Mouse (Mus musculus): ENCODE measurements at regions not wholly inside any gene's neighbourhood (a gene's known extent, or its start where the extent isn't known, plus 50 kb on each side); places are given as distances from the start of the nearest gene placed in this dataset.
A peak's percentile ranks its signal among the peaks of the same experiment; 100 is the strongest.

DNA sequence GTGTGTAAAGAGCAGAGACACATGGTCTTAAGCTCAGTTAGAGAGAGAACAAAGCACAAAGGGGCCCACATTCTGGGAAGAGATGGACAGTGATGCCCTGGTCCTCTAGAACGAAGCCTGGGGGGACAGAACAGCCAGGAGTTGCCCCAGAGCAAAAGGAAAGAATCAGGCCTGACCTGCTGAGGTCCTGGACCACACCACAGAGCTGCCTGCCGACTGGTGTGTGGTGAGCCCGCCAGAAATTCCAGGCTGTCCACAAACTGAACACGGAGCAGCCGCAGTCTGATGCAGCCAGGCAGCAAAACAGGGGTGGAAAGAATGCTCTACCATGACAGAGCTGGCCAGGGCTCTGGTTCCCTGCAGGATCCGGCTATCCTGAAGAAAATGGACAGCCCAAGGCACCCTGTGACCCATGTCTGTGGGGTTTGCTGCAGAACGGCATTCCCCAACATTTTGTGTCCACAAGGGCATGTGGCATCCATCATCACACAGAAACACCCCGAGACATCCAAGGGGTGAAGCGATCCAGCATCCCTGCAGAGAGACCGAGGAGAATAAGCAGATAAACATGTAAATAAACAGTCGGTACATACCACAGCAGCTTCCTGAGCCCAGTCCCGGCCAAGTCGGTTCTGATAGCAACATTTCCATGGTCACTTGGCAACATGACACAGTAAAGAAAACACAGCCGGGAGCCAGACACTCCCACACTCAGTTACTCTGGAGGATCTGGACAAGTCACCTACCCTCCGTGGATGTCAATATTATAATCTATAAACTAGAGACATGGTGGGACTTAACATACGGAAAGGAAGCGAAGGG, 65.3 kb upstream of the Pomp start:
- 83% methylated on average over 17 of the region's 17 CpGs for WGBS
- H3K4me1 ChIP-seq = no peaks in the 10 kb centered on the region
- H3K4me3 ChIP-seq = no peak overlapping the region
- H3K27me3 ChIP-seq (ENCODE audit: low read depth, poor library complexity, severe bottlenecking) = no peaks in the 10 kb centered on the region
- no peak overlapping the region for H3K27ac ChIP-seq (replicated peaks)
- H3K9me3 ChIP-seq (replicated peaks) = peaks cover 3% of the 10 kb centered on the region; the same call in 1 of the 2 replicates
- no peak for DNase-seq (ENCODE audit: low spot score)
- no peaks in the 10 kb centered on the region for H3K36me3 ChIP-seq

DNA sequence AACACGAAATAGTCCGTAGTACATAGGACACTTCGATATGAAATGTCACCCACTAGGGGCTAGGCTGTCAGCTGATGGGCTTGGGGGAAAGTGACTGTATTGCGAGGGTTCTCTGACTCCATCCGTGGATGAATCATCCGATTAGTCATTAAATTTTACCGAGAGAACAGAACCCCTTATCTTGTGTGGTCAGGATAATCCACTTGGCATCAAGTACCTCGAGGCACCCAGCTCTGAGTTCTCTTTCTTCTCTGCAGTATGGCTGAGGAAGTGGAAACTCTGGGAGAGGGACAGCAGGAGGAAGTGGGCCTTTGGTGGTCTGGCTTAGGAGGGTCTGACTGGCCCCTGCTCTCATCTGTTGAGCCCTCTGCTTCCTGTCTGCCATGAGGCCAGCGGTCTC, 67.2 kb upstream of the Pomp start:
- Histone ChIP-seq H3K4me3 (no peak overlapping the region), H3K27me3 (ENCODE audit: low read depth, poor library complexity, severe bottlenecking) (no peaks in the 10 kb centered on the region), H3K27ac (replicated peaks) (no peak overlapping the region), H3K36me3 (no peaks in the 10 kb centered on the region), H3K4me1 (no peaks in the 10 kb centered on the region), H3K9me3 (replicated peaks) (peaks cover under 1% of the 10 kb centered on the region; the same call in 1 of the 2 replicates)
- DNase-seq (ENCODE audit: low spot score) = no peak
- WGBS = 84% methylated on average over 9 of the region's 9 CpGs

DNA sequence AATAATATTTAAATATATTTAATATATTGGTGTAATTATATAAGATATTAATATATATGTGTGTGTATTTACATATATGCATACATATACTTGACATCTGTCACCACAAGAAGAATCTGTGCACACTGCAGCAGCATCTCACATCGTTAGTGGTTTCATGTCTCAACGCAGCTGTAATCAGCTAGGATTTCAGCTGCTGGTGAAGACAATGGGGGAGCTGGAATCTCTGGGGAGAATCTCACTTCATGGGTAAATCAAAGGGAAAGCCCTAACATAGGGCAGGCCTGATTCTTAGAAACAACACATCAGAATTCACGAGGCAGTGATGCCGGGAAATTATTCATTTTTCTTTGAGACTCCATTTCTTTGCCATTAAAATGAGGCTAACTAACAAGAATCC, 66.8 kb upstream of the Flt1 start:
- H3K9me3 ChIP-seq (replicated peaks) = no peaks in the 10 kb centered on the region; the same call in 1 of the 2 replicates

DNA sequence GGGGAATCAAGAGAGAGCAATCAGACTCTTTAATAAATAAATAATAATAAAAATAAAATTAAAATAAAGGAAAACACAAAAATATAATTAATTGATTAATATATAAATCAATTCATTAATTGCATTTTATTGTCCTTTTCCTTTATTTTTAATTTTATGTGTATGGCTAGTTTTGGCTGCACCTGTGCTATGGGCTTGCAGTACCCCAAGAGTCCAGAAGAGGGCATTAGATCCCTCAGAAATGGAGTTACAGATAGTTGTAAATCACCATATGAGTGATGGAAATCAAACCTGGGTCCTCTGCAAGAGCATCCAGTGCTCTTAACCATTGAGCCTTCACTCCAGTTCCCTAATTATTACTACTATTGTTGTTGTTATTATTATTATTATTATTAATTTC, 65.3 kb upstream of the Flt1 start:
- Histone ChIP-seq H3K9me3 (replicated peaks) (no peaks in the 10 kb centered on the region), H3K4me3 (no peak overlapping the region), H3K27me3 (ENCODE audit: low read depth, poor library complexity, severe bottlenecking) (no peaks in the 10 kb centered on the region), H3K27ac (replicated peaks) (no peak overlapping the region), H3K36me3 (no peaks in the 10 kb centered on the region), H3K4me1 (no peaks in the 10 kb centered on the region)
- no peak for DNase-seq (ENCODE audit: low spot score)

More for the DNA sequence above, 66.8 kb upstream of the Flt1 start:
- Histone ChIP-seq H3K27me3 (ENCODE audit: low read depth, poor library complexity, severe bottlenecking) (no peaks in the 10 kb centered on the region), H3K4me1 (no peaks in the 10 kb centered on the region), H3K27ac (replicated peaks) (no peak overlapping the region), H3K4me3 (no peak overlapping the region), H3K36me3 (no peaks in the 10 kb centered on the region)
- no peak for DNase-seq (ENCODE audit: low spot score)
- WGBS = 84% methylated on average over 4 of the region's 4 CpGs

DNA sequence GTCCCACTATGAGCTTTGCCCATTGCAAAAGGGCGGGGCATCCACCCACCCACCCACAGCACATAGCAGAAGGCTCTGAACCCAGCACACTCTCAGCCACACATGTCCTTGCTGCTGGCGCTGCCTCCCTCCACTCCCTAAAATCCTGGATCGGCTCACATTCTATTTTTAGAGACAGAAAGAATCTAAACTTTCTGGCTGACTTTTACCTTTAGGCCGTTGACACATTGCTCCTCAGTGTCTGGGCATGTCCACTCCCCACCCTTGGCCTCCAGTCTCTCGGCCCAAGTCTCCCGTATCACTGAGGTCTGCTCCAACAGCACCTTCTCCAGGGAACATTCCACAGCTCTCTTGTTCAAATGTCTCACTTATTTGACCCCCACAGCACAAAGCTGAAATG, 62.7 kb upstream of the Flt1 start:
- Histone ChIP-seq H3K4me1 (no peaks in the 10 kb centered on the region), H3K36me3 (no peaks in the 10 kb centered on the region), H3K27me3 (ENCODE audit: low read depth, poor library complexity, severe bottlenecking) (no peaks in the 10 kb centered on the region), H3K4me3 (no peak overlapping the region), H3K27ac (replicated peaks) (no peak overlapping the region), H3K9me3 (replicated peaks) (peaks cover 6% of the 10 kb centered on the region; the same call in 1 of the 2 replicates)
- 91% methylated on average over 6 of the region's 6 CpGs for WGBS
- DNase-seq (ENCODE audit: low spot score) = no peak

DNA sequence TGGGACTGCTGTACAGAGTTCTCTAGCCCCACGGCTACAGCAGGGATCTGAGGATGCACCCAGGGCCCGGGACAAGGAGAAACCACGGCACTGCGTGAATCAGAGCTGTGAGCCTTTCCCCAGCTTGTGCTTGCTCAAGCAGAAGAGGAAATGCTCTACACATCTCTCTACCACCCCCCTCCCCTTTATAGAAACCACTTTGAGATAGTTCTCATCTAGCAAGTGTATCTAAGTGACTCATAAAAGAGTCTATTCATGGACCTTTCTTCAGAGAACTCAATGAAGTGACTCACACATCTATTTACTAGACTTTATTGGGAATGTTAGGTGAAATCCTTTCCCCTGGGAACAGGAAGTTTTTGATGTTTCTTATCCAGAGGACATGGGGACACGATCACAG, 61.0 kb upstream of the Flt1 start:
- 80% methylated on average over 5 of the region's 5 CpGs for WGBS
- Histone ChIP-seq H3K27ac (replicated peaks) (no peak overlapping the region), H3K27me3 (ENCODE audit: low read depth, poor library complexity, severe bottlenecking) (no peaks in the 10 kb centered on the region), H3K36me3 (no peaks in the 10 kb centered on the region), H3K4me3 (no peak overlapping the region), H3K4me1 (peaks cover 15% of the 10 kb centered on the region), H3K9me3 (replicated peaks) (peaks cover 6% of the 10 kb centered on the region; the same call in 1 of the 2 replicates)
- DNase-seq (ENCODE audit: low spot score) = no peak

DNA sequence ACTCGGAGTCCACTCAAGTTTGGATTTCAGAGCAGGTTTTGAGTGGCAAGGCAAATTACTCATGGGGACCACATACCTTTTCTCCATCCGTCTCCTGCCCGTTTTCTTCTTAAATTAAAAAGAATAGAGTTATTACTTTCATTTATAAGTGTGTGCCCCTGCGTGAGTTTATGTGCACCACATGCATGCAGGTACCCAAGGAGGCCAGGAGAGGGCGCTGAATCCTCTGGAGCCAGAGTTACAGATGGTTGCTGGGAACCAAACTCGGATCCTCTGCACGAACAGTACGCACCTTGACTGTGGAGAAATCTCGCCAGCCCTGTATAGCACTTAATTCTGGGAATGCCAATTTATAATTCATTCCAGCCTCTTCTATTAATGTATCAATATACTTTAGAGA, 58.3 kb upstream of the Flt1 start:
- Histone ChIP-seq H3K27ac (replicated peaks) (no peak overlapping the region), H3K27me3 (ENCODE audit: low read depth, poor library complexity, severe bottlenecking) (no peaks in the 10 kb centered on the region), H3K36me3 (no peaks in the 10 kb centered on the region), H3K9me3 (replicated peaks) (peaks cover 6% of the 10 kb centered on the region; the same call in 1 of the 2 replicates), H3K4me3 (no peak overlapping the region), H3K4me1 (peaks cover 15% of the 10 kb centered on the region)
- DNase-seq (ENCODE audit: low spot score) = no peak
- WGBS = 90% methylated on average over 9 of the region's 9 CpGs

DNA sequence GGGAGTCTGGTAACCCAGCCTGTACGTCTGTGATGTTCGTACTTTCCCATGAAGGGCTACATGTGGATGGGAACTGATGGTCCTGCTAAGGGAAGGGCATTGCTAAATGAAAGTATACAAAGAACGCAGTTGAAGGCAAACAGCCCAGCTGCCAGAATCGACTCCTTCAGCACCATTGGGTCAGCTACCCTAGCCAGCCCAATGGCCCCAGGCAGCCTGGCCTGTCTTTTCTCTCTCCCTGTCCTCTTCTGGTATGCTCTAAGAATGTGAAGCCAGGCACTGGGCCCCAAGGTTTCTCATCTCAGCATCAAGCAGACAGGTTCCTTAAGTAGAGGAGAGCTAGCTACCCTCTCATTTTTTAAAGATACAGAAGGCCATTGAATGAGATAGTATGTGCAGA, 57.7 kb upstream of the Flt1 start:
- DNase-seq (ENCODE audit: low spot score) = no peak
- Histone ChIP-seq H3K27ac (replicated peaks) (no peak overlapping the region), H3K9me3 (replicated peaks) (peaks cover 6% of the 10 kb centered on the region; the same call in 1 of the 2 replicates), H3K27me3 (ENCODE audit: low read depth, poor library complexity, severe bottlenecking) (no peaks in the 10 kb centered on the region), H3K36me3 (no peaks in the 10 kb centered on the region), H3K4me3 (no peak overlapping the region), H3K4me1 (peaks cover 15% of the 10 kb centered on the region)
- 86% methylated on average over 4 of the region's 4 CpGs for WGBS

DNA sequence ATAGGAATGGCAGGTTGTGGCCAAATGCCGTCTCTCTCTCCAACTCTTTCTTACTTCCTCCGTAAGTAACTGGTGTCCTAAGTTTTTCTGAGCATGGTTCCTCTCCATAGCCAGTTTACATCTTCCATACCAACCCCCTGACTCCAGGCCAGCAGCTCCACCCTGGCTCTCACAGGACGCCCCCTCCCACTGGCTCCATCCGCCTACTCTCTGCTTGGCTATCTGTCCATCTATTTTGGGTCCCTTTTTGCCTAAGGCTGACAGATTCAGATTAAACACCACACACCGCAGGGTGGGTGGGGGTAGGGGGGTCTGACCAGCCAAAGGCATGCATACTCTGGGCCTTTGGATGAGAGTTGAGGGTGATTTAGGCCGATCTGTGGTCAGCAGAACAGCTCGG, 57.0 kb upstream of the Flt1 start:
- Histone ChIP-seq H3K36me3 (no peaks in the 10 kb centered on the region), H3K4me3 (no peak overlapping the region), H3K27ac (replicated peaks) (peak overlapping the region; percentile 61; the same call in 1 of the 2 replicates), H3K9me3 (replicated peaks) (peaks cover 6% of the 10 kb centered on the region; the same call in 1 of the 2 replicates), H3K4me1 (peaks cover 15% of the 10 kb centered on the region), H3K27me3 (ENCODE audit: low read depth, poor library complexity, severe bottlenecking) (no peaks in the 10 kb centered on the region)
- WGBS = 35% methylated on average over 7 of the region's 7 CpGs
- DNase-seq (ENCODE audit: low spot score) = no peak

DNA sequence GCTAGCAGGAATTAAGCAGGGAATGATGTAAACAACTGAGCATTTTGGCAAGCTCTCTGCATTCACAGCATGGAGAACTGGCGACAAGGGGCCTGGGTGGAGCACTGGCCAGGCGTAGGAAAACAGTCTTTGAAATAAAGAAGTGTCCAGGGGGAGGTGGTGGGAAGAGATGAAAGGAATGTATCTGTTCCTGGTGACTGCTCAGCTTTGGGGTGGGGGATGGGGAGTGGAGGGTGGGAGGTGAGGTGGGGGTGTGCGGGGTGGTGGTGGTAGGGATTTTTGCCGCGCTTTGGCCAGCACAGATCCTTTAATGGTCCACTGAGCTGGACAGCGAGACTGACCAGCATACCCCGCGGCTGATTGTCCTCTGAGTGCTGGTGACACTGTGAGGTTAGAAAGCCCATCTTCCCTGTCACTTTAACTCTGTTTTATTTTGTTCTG, 56.5 kb upstream of the Flt1 start:
- H3K9me3 ChIP-seq (replicated peaks) = peaks cover 6% of the 10 kb centered on the region; the same call in 1 of the 2 replicates
- no peaks in the 10 kb centered on the region for H3K27me3 ChIP-seq (ENCODE audit: low read depth, poor library complexity, severe bottlenecking)
- peak; percentile 27 for DNase-seq (ENCODE audit: low spot score)
- H3K4me1 ChIP-seq = peaks cover 15% of the 10 kb centered on the region
- no peaks in the 10 kb centered on the region for H3K36me3 ChIP-seq
- H3K4me3 ChIP-seq = no peak overlapping the region
- peak overlapping the region; percentile 61; the same call in 1 of the 2 replicates for H3K27ac ChIP-seq (replicated peaks)
- WGBS = 13% methylated on average over 8 of the region's 8 CpGs

DNA sequence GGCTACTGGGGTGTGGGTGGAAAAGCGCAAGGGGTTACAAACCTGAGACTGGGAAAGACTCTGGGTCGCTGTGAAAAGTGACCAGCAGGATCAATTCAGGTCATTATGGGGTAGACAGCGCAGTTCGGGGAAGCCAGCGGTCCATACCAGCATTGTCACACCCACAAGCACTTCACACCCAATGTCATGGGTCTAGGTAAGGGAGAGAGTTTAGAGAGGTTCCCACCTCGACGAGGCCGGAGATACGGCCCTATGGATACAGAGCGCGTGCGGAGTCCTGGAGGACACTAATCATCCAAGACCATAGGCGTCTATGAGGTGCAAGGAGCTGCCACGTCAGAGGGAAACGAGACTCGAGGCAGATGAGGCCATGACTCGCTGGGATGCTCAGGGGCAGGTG, 55.4 kb upstream of the Flt1 start:
- 94% methylated on average over 17 of the region's 17 CpGs for WGBS
- no peaks in the 10 kb centered on the region for H3K36me3 ChIP-seq
- H3K27ac ChIP-seq (replicated peaks) = no peak overlapping the region
- H3K9me3 ChIP-seq (replicated peaks) = peaks cover 6% of the 10 kb centered on the region; the same call in 1 of the 2 replicates
- no peaks in the 10 kb centered on the region for H3K27me3 ChIP-seq (ENCODE audit: low read depth, poor library complexity, severe bottlenecking)
- H3K4me1 ChIP-seq = peaks cover 15% of the 10 kb centered on the region
- no peak for DNase-seq (ENCODE audit: low spot score)
- H3K4me3 ChIP-seq = no peak overlapping the region

DNA sequence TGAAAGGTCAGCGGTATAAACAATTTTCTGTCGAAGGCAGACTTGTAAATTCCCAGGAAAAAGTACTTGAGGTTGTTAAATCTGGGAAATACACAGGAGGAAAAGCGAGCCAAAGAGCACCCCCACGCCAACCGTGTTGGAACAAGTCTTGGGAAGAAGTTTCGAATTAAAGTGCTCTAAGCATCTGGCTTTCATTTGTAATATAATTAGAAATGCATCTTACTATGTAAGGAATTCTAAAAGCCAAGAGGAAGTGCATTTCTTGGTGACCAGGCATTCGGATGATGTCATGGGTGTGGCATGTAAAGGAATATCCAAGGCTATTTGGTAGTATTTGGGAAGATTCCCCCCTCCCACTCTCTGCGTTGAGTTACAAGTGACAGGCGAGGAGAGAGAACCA, 52.7 kb upstream of the Flt1 start:
- Histone ChIP-seq H3K27ac (replicated peaks) (no peak overlapping the region), H3K4me3 (no peak overlapping the region), H3K4me1 (peaks cover 15% of the 10 kb centered on the region), H3K27me3 (ENCODE audit: low read depth, poor library complexity, severe bottlenecking) (no peaks in the 10 kb centered on the region), H3K9me3 (replicated peaks) (no peaks in the 10 kb centered on the region), H3K36me3 (no peaks in the 10 kb centered on the region)
- no peak for DNase-seq (ENCODE audit: low spot score)
- 82% methylated on average over 9 of the region's 9 CpGs for WGBS
